Mouse (Mus musculus) heart, postnatal 36 days (tissue): Measurements from ENCODE around the gene Hrasls. TPM values are rescaled to one million over a fixed set of nuclear protein-coding genes. Genes with fewer than 3 reads are reported as not detected.

Source experiments
- DNase-seq, 2 experiments: peaks; one replicate each; pipeline ENCODE4 v3.0.0; 2021 to 2022
- intact Hi-C: fragments of 180-260 bp; cut with DNase I; formaldehyde crosslinking; loops from one replicate; pipeline ENCODE4 v1.15.1; 2025
- total RNA-seq, 2 experiments: library from RNA; stranded (reverse); gene quantifications; 2 replicates each; pipeline ENCODE4 v1.2.3; 2021

Gene Hrasls
- total RNA-seq, result 10 to 100 TPM; 25.7 to 28.8 TPM

DNA sequence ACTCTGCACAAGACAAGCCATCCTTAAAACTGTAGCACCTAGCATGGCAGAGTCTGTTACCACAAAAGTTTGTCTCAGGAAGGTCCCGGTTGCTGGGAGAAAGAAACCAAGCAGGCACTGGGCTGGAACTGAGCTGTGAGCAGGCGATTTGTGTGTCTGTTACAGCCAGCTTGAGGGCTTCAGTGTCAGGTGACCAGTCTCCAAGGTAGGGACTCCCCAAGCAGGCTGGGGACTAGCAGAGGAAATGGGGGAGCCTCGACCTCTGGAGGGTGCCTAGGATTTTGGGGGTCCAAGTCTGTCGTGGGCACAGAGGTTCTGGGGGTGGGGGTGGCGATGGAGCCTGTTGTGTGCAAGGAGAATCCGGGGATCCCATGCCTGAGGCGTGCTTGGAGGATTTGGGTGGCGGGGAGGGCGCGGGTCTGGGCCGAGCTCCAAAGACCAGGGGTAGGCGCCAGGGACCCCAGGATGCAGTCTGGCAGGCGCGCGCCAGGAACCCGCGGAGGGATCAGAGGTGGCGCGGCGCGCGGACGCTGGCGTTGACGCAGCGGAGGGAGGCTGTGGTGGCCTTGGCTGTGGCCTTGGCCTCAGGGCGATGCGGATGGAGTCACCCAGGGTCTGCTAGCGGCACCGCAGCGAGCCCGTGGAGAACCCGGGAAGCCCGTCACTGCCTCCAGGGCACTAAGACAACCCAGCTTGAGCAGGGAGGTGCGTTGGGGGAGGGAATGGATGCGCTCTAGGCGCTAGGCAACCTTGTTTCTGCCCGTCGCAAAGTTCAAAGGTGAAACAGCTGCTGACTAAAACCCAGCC, at the start of gene Hrasls:
Hrasls (plus strand) TSS at position 91 of the 807 bp plus-strand sequence.
- DNase-seq, result peak; percentile 38 to 51
- intact Hi-C loops, result loop anchor here (5.0 kb wide), 1 partner anchor 208 kb away; no protein-coding TSS in a partner anchor

DNA sequence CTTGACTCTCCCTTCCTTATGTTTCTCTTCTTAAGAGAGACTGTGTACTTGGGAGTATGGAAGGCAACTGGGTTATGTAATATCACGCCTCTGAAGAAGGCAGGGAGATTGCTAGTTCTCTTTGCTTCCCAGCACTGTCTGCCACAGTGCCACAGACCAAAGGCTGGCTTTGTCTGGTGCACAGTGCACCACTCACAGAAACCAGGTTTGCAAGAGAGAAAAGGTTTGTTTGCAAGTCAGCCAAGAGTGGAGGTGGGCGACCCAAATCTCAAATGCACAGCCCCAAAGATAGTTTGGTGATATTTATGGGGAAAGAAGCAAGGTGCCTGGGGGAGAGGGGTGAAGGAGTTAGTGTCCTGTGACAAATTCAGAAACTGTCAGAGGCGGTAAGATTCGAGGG, 47.2 kb upstream of the Hrasls start:
- intact Hi-C loops, result no loop called here

DNA sequence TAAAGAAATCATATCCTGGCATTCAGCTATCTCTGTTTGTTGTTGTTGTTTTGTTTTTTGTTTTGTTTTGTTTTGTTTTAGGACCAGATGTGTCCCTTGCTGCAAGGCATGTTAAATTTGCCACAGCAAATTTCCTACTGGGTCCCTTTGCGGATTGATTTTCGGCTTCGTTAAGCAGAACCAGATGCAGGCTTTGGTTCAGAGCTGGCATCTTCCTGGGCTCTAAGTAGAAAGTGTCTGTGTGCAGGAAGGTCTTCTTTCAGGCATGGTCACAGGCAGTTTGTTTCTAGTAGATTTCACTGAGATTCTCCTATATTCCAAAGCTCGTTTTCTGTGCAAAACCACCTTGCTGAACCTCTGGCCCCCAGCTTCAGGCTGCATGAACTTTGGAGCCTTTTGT, 42.4 kb upstream of the Hrasls start:
- no peak for DNase-seq
- intact Hi-C loops, result no loop called here

More for the DNA sequence above, 47.2 kb upstream of the Hrasls start:
- DNase-seq, result no peak

DNA sequence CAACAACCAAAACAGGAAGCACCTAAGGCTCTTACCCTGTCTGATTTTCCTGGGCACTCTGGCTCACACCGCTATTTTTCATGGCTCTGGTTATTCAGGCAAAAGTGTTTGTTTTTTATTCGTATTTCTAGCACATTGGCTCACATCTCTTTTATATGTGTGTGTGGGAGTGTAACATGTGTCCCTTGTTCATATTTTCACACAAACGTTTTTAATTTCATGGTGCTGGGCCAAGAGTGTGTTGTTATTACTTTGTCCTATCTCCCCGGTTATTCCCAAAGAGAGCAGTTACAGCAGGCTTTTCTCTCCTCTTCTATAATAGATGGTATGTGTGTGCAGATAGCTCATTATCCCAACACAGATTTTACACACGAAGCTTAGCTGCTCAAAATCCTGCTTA, 37.8 kb upstream of the Hrasls start:
- DNase-seq, result no peak
- intact Hi-C loops, result no loop called here

DNA sequence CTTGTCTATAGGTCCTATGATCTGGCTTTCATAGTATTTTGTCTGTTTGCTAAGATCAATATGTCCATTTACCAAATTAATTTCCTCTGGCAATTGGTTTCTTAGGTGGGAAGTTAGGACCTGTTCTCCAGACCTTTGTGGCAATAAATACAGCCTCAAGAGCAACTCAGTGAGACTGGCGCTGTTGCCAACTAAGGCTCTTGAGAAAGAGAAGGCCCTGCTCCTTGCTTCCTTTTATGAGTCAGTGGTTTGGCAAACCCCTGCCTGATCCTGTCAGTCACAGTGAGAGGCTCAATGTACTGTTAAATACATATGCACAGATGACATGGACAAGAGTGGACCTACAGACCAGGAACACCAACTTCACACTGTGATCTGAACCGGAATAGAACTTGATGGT, 36.3 kb upstream of the Hrasls start:
- DNase-seq, result no peak
- intact Hi-C loops, result no loop called here

GRCm38 (mm10) chr16:29174831-29175350, 34.6 kb upstream of the Hrasls start:
- no peak for DNase-seq
- intact Hi-C loops, result no loop called here

- intact Hi-C loops, result no loop called here
- DNase-seq, result no peak
These were observed 16.6 kb upstream of the Hrasls start for GRCm38 (mm10) chr16:29192911-29193310.

DNA sequence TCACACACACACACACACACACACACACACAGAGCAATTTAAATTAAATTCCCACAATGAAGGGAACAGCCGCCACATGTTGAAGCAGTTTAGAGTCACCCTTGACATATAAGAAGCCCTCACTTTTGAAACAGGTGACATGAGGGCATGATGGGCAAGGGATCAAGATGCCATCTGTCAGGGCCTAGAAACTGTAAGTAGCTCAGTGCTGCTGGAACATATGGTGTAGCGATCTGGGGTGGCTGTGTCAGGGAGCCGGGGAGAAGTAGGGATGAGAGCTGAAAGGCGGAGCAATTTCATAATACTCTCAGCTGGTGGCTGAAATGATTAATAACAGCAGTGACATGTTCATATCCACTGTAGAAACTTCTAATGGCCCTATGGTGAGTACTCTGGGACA, 15.5 kb upstream of the Hrasls start:
- intact Hi-C loops, result no loop called here
- no peak for DNase-seq

GRCm38 (mm10) chr16:29195156-29195555, 14.3 kb upstream of the Hrasls start:
- intact Hi-C loops, result no loop called here

DNA sequence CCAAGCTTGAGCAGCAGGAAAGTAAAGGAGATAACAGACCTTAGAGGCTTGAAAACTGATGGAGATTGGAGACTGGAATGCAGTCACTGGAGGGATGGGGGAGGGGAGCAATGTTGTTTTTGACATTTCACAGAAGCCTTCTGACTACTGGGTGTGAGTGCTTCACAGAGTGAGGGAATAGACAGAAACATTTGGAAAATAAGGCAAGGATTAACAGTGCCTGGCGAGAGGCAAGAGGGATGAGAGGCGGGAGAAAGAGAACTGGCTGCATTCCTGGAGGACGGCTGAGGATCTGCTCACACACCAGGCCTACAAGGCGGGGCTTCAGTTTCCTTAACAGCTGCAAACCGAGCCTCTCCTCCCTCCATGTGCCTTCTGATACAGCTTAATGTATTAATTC, 11.0 kb upstream of the Hrasls start:
- peak in 1 of 2 experiments; percentile 9 for DNase-seq
- intact Hi-C loops, result no loop called here

More at GRCm38 (mm10) chr16:29195156-29195555, 14.3 kb upstream of the Hrasls start:
- no peak for DNase-seq

DNA sequence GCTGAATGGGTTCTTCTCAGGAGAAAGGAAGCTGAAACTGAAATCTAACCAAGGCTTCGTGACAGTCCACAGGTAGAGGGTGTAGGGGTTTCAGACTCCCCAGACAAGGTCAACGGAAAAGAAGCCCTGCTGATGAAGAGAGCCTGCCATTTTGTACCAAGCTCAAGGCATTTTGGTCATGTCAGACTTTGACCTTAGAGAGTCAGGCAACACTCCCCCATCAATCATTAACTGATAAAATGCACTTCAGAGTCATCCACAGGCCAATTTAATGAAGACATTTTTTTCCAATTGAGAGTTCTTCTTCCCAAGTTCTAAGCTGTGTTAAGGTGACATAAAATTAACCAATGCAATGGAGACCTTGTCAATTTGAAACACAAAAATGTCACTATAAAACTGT, 8.3 kb upstream of the Hrasls start:
- DNase-seq, result no peak
- intact Hi-C loops, result no loop called here

DNA sequence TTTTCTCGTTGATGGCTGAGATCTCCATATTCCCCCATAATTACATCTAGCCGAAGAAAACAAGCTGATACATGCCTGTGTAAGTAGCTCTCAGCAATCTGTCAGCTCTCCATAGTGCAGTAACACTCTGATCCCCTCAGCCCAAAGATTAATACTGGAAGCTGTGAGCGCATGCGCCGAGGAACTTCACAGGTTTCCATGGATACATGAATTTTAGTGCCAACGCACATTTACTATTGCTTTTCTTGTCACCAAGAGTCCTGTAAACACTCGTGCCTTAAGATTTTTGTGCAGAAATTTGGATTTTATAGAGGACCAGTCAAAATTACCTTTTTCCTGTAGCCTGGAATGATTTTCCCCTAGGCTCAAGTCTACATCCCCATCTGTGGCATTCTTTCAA, 4.6 kb upstream of the Hrasls start:
- intact Hi-C loops, result loop anchor here (5.0 kb wide), 1 partner anchor 203 kb away; no protein-coding TSS in a partner anchor
- no peak for DNase-seq

- intact Hi-C loops, result loop anchor here (5.0 kb wide), 1 partner anchor 203 kb away; no protein-coding TSS in a partner anchor
- DNase-seq, result no peak
These were observed 3.9 kb upstream of the Hrasls start for GRCm38 (mm10) chr16:29205581-29205980.

- intact Hi-C loops, result loop anchor here (5.0 kb wide), 1 partner anchor 207 kb away; no protein-coding TSS in a partner anchor
These were observed 654 bp upstream of the Hrasls start for GRCm38 (mm10) chr16:29208841-29209240.

GRCm38 (mm10) chr16:29216395-29217295, 7.2 kb downstream of the Hrasls start:
- intact Hi-C loops, result no loop called here
- DNase-seq, result no peak

More at GRCm38 (mm10) chr16:29208841-29209240, 654 bp upstream of the Hrasls start:
- peak; percentile 23 to 41 for DNase-seq

DNA sequence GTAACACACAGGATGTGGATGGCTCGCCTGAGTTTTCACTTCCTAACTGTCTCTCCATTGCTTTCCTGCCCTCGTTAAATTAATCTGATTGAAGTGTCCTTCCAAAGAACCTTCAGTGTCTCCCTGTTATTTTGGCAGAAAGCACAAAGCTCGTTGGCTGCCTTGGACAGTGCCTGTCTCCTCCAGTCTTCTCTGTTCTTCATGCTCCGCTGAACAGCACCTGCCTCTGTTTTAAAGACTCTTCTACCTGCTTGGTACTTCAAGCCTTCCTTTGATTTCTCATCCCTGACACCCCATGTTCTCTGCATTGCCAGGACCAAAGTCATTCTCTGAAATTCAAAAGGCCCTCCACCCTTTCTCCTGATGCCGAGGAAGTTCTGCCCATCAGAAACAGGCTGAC, 26.5 kb downstream of the Hrasls start:
- intact Hi-C loops, result no loop called here

GRCm38 (mm10) chr16:29254325-29254724, 44.8 kb downstream of the Hrasls start:
- DNase-seq, result no peak
- intact Hi-C loops, result no loop called here

More for the DNA sequence above, 26.5 kb downstream of the Hrasls start:
- no peak for DNase-seq
